Mouse (Mus musculus) induced T-regulatory cell, adult 2 months (primary cell): ENCODE results near the gene Adk.
A peak's percentile ranks its signal among the peaks of the same experiment; 100 is the strongest.

Experiments used
- DNase-seq: peaks from one replicate; pipeline ENCODE4 v3.0.0-alpha.2; 2012; ENCODE audit warnings: low read depth

Gene Adk

DNA sequence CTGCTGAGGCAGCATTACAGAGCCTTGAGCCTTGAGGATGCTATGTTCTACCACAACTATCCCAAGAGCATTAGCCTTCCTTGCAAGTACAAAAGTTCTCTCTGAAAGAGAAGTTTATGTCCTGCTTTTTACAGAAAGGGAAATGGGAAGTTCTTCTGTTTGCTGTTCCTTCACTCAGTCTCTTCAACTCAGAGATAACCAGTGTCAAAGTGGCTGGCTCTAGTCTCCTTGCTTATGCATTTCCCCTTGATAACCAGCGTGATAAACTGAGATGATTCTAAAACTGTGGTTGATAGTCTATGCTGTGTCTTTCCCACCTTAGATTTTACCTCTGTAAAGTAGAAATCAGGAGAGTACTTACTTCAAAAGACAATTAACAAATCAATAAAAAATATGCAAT is 223.4 kb downstream of the Adk start:
- no peak for DNase-seq

DNA sequence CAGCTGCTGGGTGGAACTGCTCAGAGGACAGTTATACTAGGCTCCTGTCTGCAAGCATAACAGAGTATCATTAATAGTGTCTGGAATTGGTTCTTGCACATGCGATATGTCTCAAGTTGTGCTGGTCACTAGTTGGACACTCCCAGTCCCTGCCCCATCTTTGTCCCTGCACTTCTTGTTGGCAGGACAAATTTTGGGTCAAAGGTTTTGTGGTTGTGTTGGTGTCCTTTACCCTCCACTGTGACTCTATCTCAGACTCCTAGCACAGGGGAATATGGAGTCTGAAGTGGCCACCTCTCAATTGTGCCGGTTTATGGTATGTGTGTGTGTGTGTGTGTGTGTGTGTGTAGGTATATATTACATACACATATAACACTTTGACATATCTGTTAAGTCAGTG is 225.9 kb downstream of the Adk start:
- no peak for DNase-seq

DNA sequence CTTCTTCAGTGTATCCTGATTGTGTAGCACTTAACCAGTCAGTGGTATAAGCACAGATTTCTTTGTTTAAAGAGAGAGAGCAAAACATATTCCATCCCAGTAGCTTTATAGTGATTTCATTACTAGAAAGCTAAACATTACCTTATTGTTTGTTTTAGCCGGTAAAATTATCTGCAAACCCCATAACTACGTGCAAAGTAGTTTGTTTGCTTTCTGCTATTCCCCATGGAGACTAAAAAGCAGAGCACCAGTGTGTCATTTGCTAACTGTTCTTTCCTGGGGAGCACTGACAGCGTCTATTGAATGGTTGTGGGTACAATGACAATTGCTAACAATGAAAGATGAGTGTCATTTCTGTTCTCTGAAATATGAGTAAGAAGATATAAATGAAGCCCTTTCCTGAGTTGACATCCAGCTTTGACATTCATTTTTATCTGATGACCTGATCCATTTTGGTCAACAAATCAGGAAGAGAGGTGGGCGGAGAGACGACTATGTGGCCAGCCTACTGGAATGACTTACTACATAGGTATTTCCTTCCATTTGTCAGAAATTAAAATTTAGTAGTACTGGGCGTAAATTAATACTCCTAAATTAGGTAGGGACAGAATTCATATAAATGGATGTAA is 226.6 kb downstream of the Adk start:
- DNase-seq, result no peak

DNA sequence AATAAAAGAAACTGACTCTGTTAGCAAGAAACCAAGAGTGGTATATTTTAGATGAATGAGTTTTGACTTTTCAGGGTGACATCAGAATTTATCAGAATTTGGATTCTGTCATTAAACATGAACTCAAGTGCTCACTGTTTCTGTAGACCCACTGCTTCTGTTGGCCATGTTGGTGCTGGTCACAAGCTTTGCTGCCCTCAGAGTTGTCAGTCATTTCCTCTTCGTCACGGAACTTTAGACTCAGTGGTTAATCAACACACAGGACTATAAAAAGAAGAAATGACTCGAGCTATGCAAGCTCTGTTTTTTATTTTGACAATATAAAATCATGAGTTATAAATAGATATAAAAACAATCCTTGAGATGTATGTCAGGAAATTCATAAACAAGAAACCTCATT is 228.1 kb downstream of the Adk start:
- no peak for DNase-seq

DNA sequence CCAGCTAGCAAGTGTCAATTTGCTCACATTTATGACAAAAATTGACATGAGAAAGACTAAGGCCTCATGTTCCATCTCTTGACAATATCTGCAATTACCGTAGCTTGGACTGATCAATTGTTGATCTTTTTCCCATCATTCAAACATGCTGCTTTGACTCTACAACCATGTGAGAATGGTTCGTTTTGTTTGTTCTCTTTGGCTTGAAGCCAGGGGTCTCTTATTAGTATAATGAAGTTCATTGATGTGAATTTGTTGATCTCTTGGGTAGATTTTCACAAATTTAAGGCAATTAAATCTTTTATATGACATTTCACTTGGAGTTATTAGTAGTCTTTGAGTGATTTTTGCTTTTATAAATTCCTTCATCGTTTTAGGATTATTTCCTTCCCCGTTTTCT is 229.1 kb downstream of the Adk start:
- no peak for DNase-seq

DNA sequence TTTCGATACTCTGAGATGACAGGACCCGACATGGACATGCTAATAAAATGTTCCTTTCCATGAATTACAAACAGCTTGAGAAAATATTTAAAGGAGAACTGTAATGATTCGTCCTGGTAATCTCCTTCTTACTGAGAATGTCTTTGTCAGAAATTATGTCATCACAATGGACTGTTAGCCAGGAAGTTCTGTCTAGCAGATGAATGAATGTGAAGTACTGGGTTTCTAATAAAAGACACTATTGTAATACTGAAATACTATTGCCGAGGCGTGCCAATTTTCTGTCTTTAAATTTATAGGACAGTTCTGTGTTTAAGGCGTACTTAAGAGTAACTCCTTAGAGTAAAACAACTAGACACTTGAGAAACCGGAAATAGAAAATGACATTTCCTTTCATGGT is 231.7 kb downstream of the Adk start:
- no peak for DNase-seq

DNA sequence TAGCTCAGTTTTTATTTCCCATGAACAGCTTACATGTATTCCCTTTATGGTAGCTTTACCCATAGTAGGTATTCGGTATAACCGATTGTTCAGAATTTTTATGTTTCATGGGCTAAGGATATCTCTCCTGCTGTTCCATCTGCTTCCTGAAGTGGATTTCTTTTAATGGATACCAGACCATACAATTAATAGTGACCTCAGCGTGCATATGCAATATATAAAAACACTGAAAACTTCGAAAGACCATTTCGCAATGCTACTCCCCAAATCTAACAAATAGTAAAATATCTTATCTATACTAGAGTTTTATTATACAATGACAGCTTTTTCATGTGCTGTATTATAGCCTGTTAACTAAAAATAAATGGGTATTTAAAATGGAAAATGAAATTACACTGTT is 232.5 kb downstream of the Adk start:
- no peak for DNase-seq

DNA sequence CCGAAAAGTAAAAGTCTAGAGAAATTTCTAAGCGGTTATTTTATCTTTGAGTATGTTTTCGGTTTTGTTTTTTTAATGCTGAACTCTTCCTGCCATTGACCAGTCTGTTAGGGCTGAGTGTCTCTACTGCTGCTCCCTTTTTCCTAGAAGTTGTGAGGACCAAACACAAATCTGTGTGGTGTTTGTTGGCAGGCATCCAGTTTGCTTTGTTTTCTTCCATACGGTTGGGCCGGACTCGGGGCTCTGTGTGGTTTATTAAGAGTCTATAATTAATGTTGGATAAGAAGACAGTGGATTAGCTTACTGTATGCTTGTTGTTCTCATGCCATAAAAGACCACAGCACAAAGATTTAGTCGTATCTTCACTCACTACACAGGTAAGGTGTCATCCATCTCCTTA is 233.9 kb downstream of the Adk start:
- no peak for DNase-seq

DNA sequence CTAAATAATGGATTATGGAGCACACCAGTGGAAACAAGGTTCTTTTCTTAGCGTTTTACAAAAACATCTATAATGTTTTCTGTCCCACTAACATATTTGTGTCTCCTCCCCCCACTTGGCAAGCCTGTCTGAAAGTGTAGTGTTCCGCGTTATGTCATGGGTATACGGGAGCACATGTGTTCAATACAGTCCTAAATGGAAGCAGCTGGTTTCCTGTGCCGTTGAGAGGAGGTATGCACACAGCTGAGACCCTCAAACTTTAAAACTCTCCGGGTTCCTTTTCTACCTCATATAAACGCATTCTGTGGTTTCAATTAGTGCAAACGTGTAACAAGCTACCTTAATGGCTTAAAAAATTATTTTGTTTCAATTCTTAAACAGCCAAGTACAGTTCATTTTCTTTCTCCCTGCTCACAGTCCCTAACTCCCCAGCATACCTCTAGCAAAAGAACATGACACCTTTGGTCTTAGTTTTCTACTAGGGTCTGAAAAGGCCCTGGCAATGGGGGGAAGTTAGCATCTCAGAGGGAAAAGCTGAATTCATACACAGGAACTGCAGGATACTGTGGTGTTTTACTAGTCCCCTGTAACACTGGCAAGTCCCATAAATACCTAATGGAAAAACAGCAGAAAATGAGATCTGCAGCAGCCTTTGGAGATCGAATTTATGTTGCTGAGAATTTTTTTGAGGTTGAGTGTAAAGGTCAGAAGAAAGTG is 235.5 kb downstream of the Adk start:
- DNase-seq, result no peak

DNA sequence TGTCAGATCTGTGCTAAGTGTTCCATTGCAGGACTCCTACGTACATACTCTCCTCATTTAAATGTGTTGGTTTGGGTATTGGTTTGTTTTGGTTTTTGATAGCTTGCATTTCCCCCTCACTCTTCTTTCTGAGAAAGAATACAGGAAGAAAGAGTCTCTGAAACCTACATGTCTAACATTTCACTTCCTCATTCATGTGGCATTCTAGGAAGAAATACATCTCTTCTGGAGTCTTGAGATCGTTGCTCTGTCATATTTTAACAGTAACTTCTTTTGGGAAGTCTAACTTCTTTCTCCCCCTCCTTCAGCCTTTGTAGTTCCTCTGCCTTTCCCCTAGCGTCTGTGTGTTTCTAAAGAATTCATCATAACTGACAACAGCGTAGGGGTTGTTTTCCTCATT is 247.4 kb downstream of the Adk start:
- DNase-seq, result peak; percentile 29

DNA sequence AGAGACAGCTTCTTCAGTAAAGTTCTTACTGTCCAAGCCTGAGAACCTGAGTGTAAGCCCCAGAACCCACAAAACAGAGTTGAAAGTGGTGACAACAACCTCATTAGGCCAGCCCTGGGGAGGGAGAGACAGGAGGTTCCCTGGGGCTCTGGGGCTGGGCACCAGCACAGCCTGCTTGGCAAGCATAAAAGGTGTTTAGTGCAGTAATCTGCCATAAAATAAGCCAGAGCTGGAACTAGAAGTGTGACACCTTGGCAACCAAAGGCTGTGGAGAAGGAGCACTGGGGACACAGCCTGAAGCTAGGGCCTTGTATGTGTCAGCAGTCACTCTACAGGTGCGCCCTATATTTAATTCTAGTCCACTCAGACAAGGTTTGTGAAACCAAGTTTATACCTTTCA is 252.4 kb downstream of the Adk start:
- DNase-seq, result no peak

DNA sequence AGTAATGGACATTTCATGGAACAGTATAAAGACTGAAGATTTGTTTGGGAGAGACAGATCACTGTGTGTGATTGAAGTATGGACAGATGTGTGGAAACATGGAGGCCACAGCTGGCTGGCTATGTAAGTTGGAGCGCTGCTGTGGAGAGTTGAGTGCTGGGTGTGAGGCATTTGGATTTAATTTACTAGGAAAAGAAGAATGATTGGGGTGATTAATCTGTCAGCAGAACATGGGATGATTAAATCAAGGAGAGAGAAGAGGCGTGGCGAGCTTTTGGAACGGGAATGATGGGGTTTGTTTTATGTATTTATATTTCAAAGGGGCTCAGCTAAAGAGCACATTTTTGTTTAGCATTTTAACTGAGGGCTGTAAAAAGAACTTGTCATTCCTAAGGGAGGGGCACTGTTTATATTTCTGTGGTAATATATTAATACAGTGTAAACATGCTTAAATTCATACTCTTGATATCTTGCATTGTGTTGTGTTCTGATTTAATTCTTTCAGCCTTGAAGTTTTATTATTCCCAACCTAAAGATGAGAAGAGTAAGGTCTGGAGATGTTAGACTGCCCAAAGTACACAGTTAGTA is 256.1 kb downstream of the Adk start:
- DNase-seq, result no peak

DNA sequence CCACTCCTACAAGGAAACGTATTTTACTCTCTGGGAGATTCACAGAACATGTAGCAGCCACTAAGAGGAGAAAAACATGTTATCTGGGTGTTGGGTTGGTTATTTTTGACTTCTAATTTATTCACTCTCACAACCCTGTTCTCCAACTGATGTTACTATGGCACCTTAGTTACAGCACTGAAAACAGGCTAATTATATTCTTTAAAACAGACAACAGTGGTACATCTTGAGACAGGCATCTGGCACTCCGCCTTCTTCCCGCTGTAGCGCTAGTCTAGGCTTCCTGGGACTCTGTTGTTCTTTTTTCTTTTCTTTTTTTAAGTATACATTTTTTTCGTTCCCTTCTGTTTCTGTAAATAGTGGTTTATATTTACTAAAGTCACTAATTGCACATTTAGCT is 258.2 kb downstream of the Adk start:
- DNase-seq, result no peak

DNA sequence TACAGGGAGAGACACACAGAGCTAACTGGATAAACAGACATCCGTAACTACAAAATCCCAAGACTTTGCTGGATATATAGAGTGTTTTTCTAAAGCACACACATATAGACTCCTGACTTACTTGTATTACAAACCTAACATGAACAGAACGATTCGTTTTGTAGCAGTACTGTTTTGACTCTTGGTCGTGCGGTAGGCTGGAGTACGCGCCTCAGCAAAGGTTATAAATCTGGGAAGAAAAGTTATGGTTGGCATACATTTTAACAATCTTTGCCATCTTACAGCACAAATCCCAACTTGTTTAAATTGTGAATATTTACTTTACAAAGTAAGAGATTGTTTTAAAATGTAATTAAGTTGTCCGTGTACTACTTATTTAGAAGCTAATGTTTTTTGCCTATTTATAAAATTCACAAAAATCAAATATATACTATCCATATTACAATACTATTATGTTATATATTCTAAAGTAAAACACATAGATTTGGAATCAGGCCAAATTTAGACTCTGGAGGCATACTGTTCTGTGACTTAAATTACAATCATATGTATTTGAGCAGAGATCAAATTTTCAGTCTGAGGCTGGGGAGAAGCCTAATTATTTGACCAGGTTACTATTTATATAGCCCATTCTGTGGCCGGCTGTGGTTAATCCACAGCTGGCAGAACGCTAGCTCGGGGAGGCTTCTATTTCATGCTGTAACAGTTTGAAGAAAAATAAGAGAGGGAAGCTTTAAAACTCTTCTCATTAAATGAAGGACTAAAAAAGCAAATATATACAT is 261.4 kb downstream of the Adk start:
- no peak for DNase-seq

DNA sequence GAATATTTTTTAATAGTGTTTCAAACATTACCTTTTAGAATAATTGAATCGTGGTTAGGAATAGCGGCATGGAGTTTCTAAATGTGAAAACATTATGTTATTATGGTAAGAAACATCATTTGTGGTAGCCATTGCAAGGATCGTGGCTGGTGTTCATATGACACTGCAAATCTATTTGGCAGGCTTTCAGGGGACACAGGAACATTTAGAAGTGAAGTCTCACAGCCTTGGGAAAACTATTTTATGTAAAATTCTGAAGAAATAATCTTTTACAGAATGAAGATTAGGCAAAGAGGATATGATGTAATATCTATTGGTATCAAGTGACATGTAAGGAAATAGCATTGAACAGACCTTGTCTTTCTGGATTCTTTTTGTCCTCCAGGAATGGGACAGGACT is 262.1 kb downstream of the Adk start:
- DNase-seq, result no peak

DNA sequence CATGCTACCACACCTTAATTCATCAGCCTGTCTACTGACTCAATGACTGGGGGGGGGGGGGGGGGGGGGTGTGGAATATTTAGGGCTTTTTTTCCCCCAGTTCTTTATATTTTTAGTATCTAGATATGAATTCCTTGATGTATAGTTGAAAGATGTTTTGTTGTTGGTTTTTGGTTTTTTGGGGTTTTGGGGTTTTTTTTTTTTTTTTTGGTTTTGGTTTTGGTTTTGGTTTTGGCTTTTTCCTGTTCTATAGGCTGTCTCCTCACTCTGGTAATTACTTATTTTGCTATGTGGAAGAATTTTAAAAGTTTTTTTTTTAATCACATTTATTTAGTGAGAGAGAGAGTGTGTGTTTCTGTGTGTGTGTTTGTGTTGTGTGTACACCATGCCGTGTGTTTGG is 282.5 kb downstream of the Adk start:
- DNase-seq, result peak; percentile 63

DNA sequence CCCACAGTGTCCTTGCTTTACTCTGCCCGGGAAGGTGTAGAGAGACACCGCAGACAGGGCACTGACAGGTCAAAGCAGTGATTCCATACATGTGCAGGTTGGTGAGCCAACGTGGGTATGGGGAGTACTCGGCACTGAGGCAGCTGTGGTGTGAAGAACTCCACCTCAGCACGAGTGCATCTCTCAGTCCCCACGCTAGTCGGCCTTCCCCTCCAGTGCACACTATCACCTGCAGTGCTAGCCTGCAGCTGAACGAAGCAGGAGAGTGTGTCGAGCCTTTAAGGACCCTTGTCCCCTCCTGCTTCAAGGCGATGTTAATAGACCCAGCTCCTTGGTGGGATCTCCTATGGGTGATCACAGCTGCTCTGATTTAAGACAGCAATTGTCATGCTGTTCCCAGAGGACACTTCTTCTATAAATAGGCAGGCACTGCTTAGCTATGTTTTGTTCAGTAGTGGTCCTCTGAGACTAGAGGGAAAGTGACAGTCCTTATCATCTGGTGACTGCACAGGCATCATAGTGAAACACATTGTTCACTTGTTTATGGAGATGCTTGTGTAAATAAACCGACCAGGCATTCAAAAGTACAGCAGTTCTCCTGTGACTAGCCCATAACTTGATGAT is 283.4 kb downstream of the Adk start:
- peak; percentile 5 for DNase-seq

DNA sequence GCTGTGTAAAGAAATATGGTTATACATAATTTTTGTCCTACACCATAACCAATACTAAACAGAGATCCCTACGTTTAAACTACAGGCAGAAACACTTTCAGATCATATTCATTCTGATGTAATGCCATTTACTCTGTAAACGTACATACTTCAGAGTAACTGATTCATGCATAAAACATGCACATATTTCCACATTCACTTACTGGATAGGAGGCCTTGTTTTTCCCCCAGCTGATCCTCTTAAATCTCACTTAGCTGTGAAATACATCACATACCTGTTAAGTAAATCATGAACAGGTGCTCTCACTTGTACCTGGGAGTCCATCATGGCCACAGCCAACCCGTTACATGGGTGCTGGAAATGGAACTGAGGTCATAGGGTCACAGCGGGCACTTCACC is 285.6 kb downstream of the Adk start:
- no peak for DNase-seq

DNA sequence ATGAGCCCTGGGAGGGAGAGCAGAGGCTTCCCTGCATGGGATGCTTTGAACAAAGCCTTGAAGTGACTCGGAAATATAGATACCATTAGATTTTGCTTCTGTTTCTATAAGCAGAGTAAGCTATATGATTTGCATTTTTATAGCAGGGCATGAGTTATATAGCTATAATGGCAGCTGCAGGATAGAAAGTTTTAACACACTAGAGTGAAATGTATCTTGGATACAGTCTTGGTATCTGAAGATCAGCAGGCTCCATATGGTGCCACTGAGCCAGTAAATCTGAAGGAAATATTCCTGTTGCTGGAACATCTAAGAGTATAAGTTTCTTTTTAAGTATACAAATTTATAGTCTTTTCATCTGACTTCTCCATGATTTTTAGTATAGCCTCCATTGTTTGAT is 288.8 kb downstream of the Adk start:
- no peak for DNase-seq

DNA sequence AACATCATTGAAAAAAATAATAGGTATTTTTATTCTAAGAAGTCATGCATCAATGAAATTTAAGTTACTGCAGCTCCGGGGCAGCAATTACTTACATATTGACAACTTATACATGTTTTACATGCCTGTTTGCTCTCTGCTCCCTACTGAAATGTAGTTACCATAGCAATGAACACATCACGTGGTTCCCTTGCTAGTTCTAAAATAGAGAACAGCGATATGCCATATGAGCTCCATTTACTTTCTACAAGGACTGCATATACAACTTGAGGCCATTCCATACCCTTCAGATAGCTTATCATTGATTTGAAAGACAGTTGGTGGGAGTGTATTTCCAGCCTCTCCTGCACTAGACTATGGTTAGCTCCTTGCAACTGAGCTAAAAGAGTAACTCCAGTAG is 290.6 kb downstream of the Adk start:
- DNase-seq, result no peak

DNA sequence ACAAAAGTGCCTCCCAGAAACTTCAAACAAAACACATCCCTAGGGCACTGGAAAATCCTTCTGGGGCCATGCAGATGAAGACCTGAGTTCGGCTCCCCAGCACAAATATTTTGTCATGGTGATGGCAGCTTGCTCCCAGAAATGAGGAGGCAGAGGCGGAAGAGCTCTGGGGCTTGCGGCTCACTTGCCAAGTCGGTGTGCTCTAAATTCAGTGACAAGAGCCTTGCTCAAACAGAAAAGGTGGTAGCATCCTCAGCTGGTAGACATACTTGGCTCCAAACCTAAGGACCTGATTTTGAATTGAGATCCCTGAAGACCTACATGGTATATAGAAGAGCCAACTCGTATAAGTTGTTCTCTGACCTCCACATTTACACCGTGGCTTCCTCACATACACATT is 292.5 kb downstream of the Adk start:
- no peak for DNase-seq

DNA sequence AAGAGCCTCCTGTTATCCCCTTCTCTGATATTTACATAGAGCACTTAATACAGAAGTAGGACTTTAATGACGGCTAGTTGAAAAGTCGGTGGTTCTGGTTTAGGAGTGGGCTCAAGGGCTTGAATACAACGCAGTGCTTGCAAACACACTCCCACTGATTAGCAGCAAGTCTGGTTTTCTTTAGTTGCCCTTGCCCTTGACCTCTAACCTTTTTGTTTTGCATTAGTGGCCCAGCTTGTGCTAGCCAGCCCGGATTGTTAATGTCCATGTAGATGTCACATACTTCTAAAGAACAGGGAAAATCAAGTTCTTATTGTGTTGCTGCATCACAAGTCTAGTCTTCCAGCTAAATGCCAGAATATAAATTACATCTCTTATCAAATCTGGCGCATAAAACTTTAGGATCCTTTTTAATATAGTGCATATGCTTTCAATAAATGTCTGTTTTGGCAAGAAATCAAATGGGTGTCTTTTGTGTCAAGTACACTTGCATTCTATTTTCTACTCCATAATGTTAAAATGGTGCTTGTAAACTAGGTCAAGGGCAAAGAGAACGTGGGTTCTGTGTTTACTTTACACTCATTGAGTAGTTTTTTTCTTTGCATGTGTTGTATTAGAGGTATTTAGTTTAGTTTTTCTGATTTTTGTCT is 296.4 kb downstream of the Adk start:
- no peak for DNase-seq
